Mouse (Mus musculus): ENCODE data around the gene Tns1. TPM values are rescaled to one million over a fixed set of nuclear protein-coding genes. Genes with fewer than 3 reads are reported as not detected.
A peak's percentile ranks its signal among the peaks of the same experiment; 100 is the strongest.

The Tns1 gene
- polyA plus RNA-seq, 1 experiment from 2014 or later: 17.3 TPM

GRCm38 (mm10) chr1:74067866-74068265 is 56.4 kb downstream of the Tns1 start:
- no peak overlapping the region for H3K27ac ChIP-seq (ENCODE audit: low read depth, low read length)
- H3K9me3 ChIP-seq (ENCODE audit: control insufficient read depth, low read length): no peaks in the 10 kb centered on the region
- peak overlapping the region; percentile 53 for H3K4me2 ChIP-seq (replicated peaks; ENCODE audit: low read depth, low read length)
- DNase-seq (ENCODE audit: low spot score): no peak
- ATAC-seq (ENCODE audit: low FRiP score): no peak
- 29% methylated on average over 14 of the region's 14 CpGs for WGBS
- no peaks in the 10 kb centered on the region for H3K36me3 ChIP-seq (ENCODE audit: control insufficient read depth, insufficient read depth, low read length)
- H3K27me3 ChIP-seq (ENCODE audit: control insufficient read depth, insufficient read depth, low read length): no peaks in the 10 kb centered on the region; the same call in 1 of the 2 replicates
- no peak overlapping the region for H3K4me3 ChIP-seq (ENCODE audit: low read depth, low read length)
- H3K9ac ChIP-seq (ENCODE audit: low read depth, low read length): no peak overlapping the region
- peaks cover 6% of the 10 kb centered on the region for H3K4me1 ChIP-seq (replicated peaks; ENCODE audit: control insufficient read depth, insufficient read depth, low read length)

- Histone ChIP-seq H3K4me3 (ENCODE audit: low read depth, low read length) (no peak overlapping the region), H3K4me2 (replicated peaks; ENCODE audit: low read depth, low read length) (no peak overlapping the region), H3K9ac (ENCODE audit: low read depth, low read length) (no peak overlapping the region), H3K9me3 (ENCODE audit: control insufficient read depth, low read length) (no peaks in the 10 kb centered on the region), H3K4me1 (replicated peaks; ENCODE audit: control insufficient read depth, insufficient read depth, low read length) (peaks cover 6% of the 10 kb centered on the region), H3K27me3 (ENCODE audit: control insufficient read depth, insufficient read depth, low read length) (no peaks in the 10 kb centered on the region; the same call in 1 of the 2 replicates), H3K36me3 (ENCODE audit: control insufficient read depth, insufficient read depth, low read length) (no peaks in the 10 kb centered on the region), H3K27ac (ENCODE audit: low read depth, low read length) (no peak overlapping the region)
- DNase-seq (ENCODE audit: low spot score): no peak
- no peak for ATAC-seq (ENCODE audit: low FRiP score)
- 94% methylated on average over 3 of the region's 3 CpGs for WGBS
Observed at GRCm38 (mm10) chr1:74066576-74066975, 57.7 kb downstream of the Tns1 start.

- Histone ChIP-seq H3K9me3 (ENCODE audit: control insufficient read depth, low read length) (no peaks in the 10 kb centered on the region), H3K27me3 (ENCODE audit: control insufficient read depth, insufficient read depth, low read length) (no peaks in the 10 kb centered on the region; the same call in 1 of the 2 replicates), H3K36me3 (ENCODE audit: control insufficient read depth, insufficient read depth, low read length) (no peaks in the 10 kb centered on the region), H3K4me1 (replicated peaks; ENCODE audit: control insufficient read depth, insufficient read depth, low read length) (peaks cover 6% of the 10 kb centered on the region), H3K4me3 (ENCODE audit: low read depth, low read length) (no peak overlapping the region), H3K9ac (ENCODE audit: low read depth, low read length) (no peak overlapping the region), H3K27ac (ENCODE audit: low read depth, low read length) (no peak overlapping the region), H3K4me2 (replicated peaks; ENCODE audit: low read depth, low read length) (no peak overlapping the region)
- ATAC-seq (ENCODE audit: low FRiP score) (no peak), DNase-seq (ENCODE audit: low spot score) (no peak)
- 81% methylated on average over 5 of the region's 5 CpGs for WGBS
Observed at GRCm38 (mm10) chr1:74066061-74066460, 58.2 kb downstream of the Tns1 start.

- Histone ChIP-seq H3K4me2 (replicated peaks; ENCODE audit: low read depth, low read length) (no peak overlapping the region), H3K27ac (ENCODE audit: low read depth, low read length) (no peak overlapping the region), H3K9ac (ENCODE audit: low read depth, low read length) (no peak overlapping the region), H3K27me3 (ENCODE audit: control insufficient read depth, insufficient read depth, low read length) (no peaks in the 10 kb centered on the region), H3K4me3 (ENCODE audit: low read depth, low read length) (no peak overlapping the region), H3K4me1 (replicated peaks; ENCODE audit: control insufficient read depth, insufficient read depth, low read length) (no peaks in the 10 kb centered on the region), H3K9me3 (ENCODE audit: control insufficient read depth, low read length) (no peaks in the 10 kb centered on the region), H3K36me3 (ENCODE audit: control insufficient read depth, insufficient read depth, low read length) (no peaks in the 10 kb centered on the region)
- no peak for ATAC-seq (ENCODE audit: low FRiP score)
- 80% methylated on average over 6 of the region's 6 CpGs for WGBS
- DNase-seq (ENCODE audit: low spot score): no peak
Observed at GRCm38 (mm10) chr1:74060046-74060445, 64.2 kb downstream of the Tns1 start.

GRCm38 (mm10) chr1:74059552-74059951 is 64.7 kb downstream of the Tns1 start:
- H3K4me3 ChIP-seq (ENCODE audit: low read depth, low read length): no peak overlapping the region
- no peaks in the 10 kb centered on the region for H3K36me3 ChIP-seq (ENCODE audit: control insufficient read depth, insufficient read depth, low read length)
- WGBS: 86% methylated on average over 5 of the region's 5 CpGs
- no peak overlapping the region for H3K4me2 ChIP-seq (replicated peaks; ENCODE audit: low read depth, low read length)
- no peak for ATAC-seq (ENCODE audit: low FRiP score)
- no peaks in the 10 kb centered on the region for H3K4me1 ChIP-seq (replicated peaks; ENCODE audit: control insufficient read depth, insufficient read depth, low read length)
- H3K9me3 ChIP-seq (ENCODE audit: control insufficient read depth, low read length): no peaks in the 10 kb centered on the region
- H3K27ac ChIP-seq (ENCODE audit: low read depth, low read length): no peak overlapping the region
- no peak for DNase-seq (ENCODE audit: low spot score)
- H3K9ac ChIP-seq (ENCODE audit: low read depth, low read length): no peak overlapping the region
- no peaks in the 10 kb centered on the region for H3K27me3 ChIP-seq (ENCODE audit: control insufficient read depth, insufficient read depth, low read length)

- Histone ChIP-seq H3K4me1 (replicated peaks; ENCODE audit: control insufficient read depth, insufficient read depth, low read length) (no peaks in the 10 kb centered on the region), H3K9ac (ENCODE audit: low read depth, low read length) (no peak overlapping the region), H3K36me3 (ENCODE audit: control insufficient read depth, insufficient read depth, low read length) (no peaks in the 10 kb centered on the region), H3K27me3 (ENCODE audit: control insufficient read depth, insufficient read depth, low read length) (no peaks in the 10 kb centered on the region), H3K4me2 (replicated peaks; ENCODE audit: low read depth, low read length) (no peak overlapping the region), H3K27ac (ENCODE audit: low read depth, low read length) (no peak overlapping the region), H3K9me3 (ENCODE audit: control insufficient read depth, low read length) (no peaks in the 10 kb centered on the region), H3K4me3 (ENCODE audit: low read depth, low read length) (no peak overlapping the region)
- 83% methylated on average over 4 of the region's 4 CpGs for WGBS
- DNase-seq (ENCODE audit: low spot score): no peak
- ATAC-seq (ENCODE audit: low FRiP score): no peak
Observed at GRCm38 (mm10) chr1:74058771-74059170, 65.5 kb downstream of the Tns1 start.

GRCm38 (mm10) chr1:74058309-74058708 is 65.9 kb downstream of the Tns1 start:
- ATAC-seq (ENCODE audit: low FRiP score): no peak
- Histone ChIP-seq H3K4me2 (replicated peaks; ENCODE audit: low read depth, low read length) (no peak overlapping the region), H3K27me3 (ENCODE audit: control insufficient read depth, insufficient read depth, low read length) (no peaks in the 10 kb centered on the region), H3K9ac (ENCODE audit: low read depth, low read length) (no peak overlapping the region), H3K9me3 (ENCODE audit: control insufficient read depth, low read length) (no peaks in the 10 kb centered on the region), H3K36me3 (ENCODE audit: control insufficient read depth, insufficient read depth, low read length) (no peaks in the 10 kb centered on the region), H3K27ac (ENCODE audit: low read depth, low read length) (no peak overlapping the region), H3K4me3 (ENCODE audit: low read depth, low read length) (no peak overlapping the region), H3K4me1 (replicated peaks; ENCODE audit: control insufficient read depth, insufficient read depth, low read length) (no peaks in the 10 kb centered on the region)
- 85% methylated on average over 4 of the region's 4 CpGs for WGBS
- DNase-seq (ENCODE audit: low spot score): no peak

GRCm38 (mm10) chr1:74057501-74057900 is 66.7 kb downstream of the Tns1 start:
- H3K27me3 ChIP-seq (ENCODE audit: control insufficient read depth, insufficient read depth, low read length): no peaks in the 10 kb centered on the region
- WGBS: 89% methylated on average over 5 of the region's 5 CpGs
- ATAC-seq (ENCODE audit: low FRiP score): no peak
- H3K27ac ChIP-seq (ENCODE audit: low read depth, low read length): no peak overlapping the region
- no peaks in the 10 kb centered on the region for H3K9me3 ChIP-seq (ENCODE audit: control insufficient read depth, low read length)
- no peak overlapping the region for H3K9ac ChIP-seq (ENCODE audit: low read depth, low read length)
- no peak overlapping the region for H3K4me2 ChIP-seq (replicated peaks; ENCODE audit: low read depth, low read length)
- no peaks in the 10 kb centered on the region for H3K36me3 ChIP-seq (ENCODE audit: control insufficient read depth, insufficient read depth, low read length)
- DNase-seq (ENCODE audit: low spot score): no peak
- H3K4me1 ChIP-seq (replicated peaks; ENCODE audit: control insufficient read depth, insufficient read depth, low read length): no peaks in the 10 kb centered on the region
- no peak overlapping the region for H3K4me3 ChIP-seq (ENCODE audit: low read depth, low read length)

- Histone ChIP-seq H3K27me3 (ENCODE audit: control insufficient read depth, insufficient read depth, low read length) (no peaks in the 10 kb centered on the region), H3K4me3 (ENCODE audit: low read depth, low read length) (no peak overlapping the region), H3K9ac (ENCODE audit: low read depth, low read length) (no peak overlapping the region), H3K27ac (ENCODE audit: low read depth, low read length) (no peak overlapping the region), H3K36me3 (ENCODE audit: control insufficient read depth, insufficient read depth, low read length) (no peaks in the 10 kb centered on the region), H3K4me1 (replicated peaks; ENCODE audit: control insufficient read depth, insufficient read depth, low read length) (no peaks in the 10 kb centered on the region), H3K4me2 (replicated peaks; ENCODE audit: low read depth, low read length) (no peak overlapping the region), H3K9me3 (ENCODE audit: control insufficient read depth, low read length) (no peaks in the 10 kb centered on the region)
- DNase-seq (ENCODE audit: low spot score) (no peak), ATAC-seq (ENCODE audit: low FRiP score) (no peak)
- WGBS: 81% methylated on average over 4 of the region's 4 CpGs
Observed at GRCm38 (mm10) chr1:74055552-74055951, 68.7 kb downstream of the Tns1 start.
